Mouse (Mus musculus) kidney, adult 2 months (tissue): ENCODE measurements at regions not wholly inside any gene's neighbourhood (a gene's known extent, or its start where the extent isn't known, plus 50 kb on each side); places are given as distances from the start of the nearest gene placed in this dataset.

Source experiments
- DNase-seq: peaks from one replicate; pipeline ENCODE4 v3.0.0; 2021
- H3K27ac ChIP-seq: fragments of 200-500 bp; 2 replicates; pipeline ENCODE4 v1.5.1; 2012; ENCODE audit warnings: low read depth, low read length, control low read depth, inconsistent platforms; ENCODE audit not compliant: insufficient read depth
- H3K27me3 ChIP-seq: fragments of 200-500 bp; replicated peaks from 2 replicates; pipeline ENCODE4 v1.6.1; 2012; ENCODE audit warnings: mild to moderate bottlenecking, moderate library complexity, low read length, inconsistent platforms; ENCODE audit not compliant: control insufficient read depth, insufficient read depth
- H3K36me3 ChIP-seq: fragments of 200-500 bp; 2 replicates; pipeline ENCODE4 v1.6.1; 2012; ENCODE audit warnings: mild to moderate bottlenecking, moderate library complexity, low read length, inconsistent platforms; ENCODE audit not compliant: control insufficient read depth, insufficient read depth
- H3K4me1 ChIP-seq: fragments of 200-500 bp; 2 replicates; pipeline ENCODE4 v1.6.1; 2011; ENCODE audit warnings: low read length; ENCODE audit not compliant: control insufficient read depth, insufficient read depth
- H3K4me3 ChIP-seq: fragments of 200-500 bp; 2 replicates; pipeline ENCODE4 v1.5.1; 2011; ENCODE audit warnings: mild to moderate bottlenecking, low read depth, low read length, control low read depth; ENCODE audit not compliant: insufficient read depth
- CTCF ChIP-seq: fragments of 200-500 bp; conservative IDR thresholded peaks from 2 replicates; pipeline ENCODE4 v1.5.1; 2011; ENCODE audit warnings: low read depth, mild to moderate bottlenecking, control low read depth, low read length, moderate library complexity, mixed read lengths; ENCODE audit not compliant: insufficient read depth, insufficient read length
- POLR2A ChIP-seq: fragments of 200-500 bp; IDR thresholded peaks from one replicate; pipeline ENCODE4 v1.6.1; 2011; ENCODE audit warnings: low read depth, low read length, control low read depth
- WGBS: fragments of 180-500 bp; shearing (Covaris S2); methylation state at CpG from one replicate; pipeline ENCODE4 v1.1.7; 2018; 5-methylcytosine and 5-hydroxymethylcytosine counted together

DNA sequence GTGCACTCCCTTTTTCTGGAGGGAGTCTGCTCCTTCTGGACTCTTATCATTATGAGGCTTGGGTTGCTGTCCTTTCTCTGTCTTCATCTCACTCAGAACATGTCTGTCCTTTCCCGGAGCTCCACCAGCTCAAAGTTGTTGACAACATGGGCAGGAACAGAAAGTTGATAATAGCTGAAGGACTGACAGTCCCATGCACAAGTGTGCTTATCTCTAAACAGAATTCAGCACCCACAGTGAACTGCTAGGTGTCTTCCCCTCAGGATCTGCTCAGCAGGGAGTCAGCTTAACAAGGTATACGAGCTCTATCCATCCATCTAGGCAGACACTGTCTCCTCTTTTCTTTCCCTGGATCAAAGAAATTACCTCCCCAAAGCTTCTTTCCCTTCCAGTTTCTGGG is 89.2 kb upstream of the Rab11fip2 start:
- no peaks in the 10 kb centered on the region for H3K27me3 ChIP-seq
- no peak for DNase-seq
- no peak overlapping the region for H3K27ac ChIP-seq
- H3K36me3 ChIP-seq: no peaks in the 10 kb centered on the region
- WGBS: 89% methylated on average over 2 of the region's 2 CpGs
- no peaks in the 10 kb centered on the region for H3K4me1 ChIP-seq
- H3K4me3 ChIP-seq: no peak overlapping the region
- TF ChIP-seq CTCF (no peak), POLR2A (no peak)

DNA sequence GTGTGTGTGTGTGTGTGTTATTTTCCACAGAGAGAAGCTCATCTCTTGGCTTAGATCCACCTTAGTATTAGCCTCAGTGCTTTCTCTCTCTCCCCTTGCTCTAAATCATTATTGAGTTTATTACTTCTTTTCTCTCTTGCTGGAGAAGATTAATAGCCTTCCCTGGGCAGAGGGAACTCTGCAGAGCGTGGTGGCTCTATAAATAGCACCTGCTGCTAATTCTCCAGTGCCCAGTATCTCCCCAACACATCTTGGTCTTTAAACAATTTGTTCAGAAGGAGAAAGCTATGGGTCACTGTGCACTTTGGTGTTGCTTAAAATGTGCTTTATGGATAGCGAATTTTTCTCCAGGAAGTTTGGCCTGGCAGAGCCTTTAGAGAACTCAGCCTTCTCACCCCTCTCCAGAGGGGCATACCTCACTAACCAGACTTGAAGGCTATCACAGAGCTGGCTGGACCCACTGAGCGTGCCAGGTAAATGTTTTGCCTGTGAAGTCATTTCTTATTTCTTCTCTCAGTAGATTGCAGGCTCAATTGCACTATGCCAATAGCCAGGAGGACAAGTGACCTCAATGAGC is 86.8 kb upstream of the Rab11fip2 start:
- no peaks in the 10 kb centered on the region for H3K36me3 ChIP-seq
- no peak for TF ChIP-seq POLR2A
- no peak for TF ChIP-seq CTCF
- peak; percentile 7 for DNase-seq
- H3K4me3 ChIP-seq: no peak overlapping the region
- H3K4me1 ChIP-seq: no peaks in the 10 kb centered on the region
- no peaks in the 10 kb centered on the region for H3K27me3 ChIP-seq
- 27% methylated on average over 3 of the region's 3 CpGs for WGBS
- H3K27ac ChIP-seq: no peak overlapping the region

DNA sequence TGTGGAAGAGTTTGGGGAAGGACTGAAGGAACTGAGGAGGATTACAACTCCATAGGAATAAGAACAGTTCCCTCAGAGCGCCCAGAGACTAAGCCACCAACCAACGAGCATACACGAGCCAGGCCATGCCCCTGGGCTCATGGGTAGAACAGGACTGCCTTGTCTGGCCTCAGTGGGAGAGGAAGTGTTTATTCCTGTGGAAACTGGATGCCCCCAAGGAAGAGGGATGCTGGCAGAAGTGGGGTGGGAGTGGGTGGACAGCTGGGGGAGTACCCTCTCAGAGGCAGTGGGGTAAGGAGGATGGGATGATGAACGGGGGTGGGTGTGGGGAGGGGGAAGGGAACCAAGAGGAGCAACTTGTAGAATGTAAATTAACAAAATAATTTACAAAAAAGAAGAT is 86.3 kb upstream of the Rab11fip2 start:
- no peak overlapping the region for H3K27ac ChIP-seq

DNA sequence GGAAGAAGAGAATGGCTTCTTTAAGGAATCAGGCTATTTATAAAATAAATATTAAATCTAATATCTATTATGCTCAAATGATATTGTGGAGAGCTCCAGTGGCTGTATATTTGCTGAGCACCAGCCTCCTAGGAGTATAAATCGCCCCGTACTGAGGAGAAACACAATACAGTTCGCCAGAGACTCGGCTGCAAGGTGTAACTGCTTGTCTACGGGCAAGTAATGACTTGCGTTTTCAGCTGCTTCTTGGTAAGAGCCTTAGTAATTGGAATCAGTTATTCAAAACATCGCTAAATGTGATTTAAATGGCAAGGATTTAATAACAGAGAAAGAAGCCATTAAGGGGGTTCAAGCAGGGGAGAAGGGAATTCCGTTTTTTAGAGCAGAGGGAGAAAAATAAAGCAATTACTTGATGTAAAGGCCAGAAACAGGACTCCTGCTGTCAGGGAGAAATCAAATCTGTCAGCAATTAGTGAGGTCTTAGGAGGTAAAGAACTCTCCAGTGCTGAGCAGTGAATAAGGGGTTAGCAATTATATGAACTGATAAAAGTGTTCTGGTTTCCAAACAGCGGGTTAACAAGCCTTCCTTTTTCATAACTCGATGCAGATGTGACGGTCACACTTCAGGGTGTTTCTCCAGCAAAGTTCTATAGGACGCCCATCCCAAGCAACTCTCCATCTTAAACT is 72.3 kb upstream of the Rab11fip2 start:
- WGBS: 54% methylated on average over 12 of the region's 12 CpGs
- Histone ChIP-seq H3K27me3 (no peaks in the 10 kb centered on the region; the same call in 1 of the 2 replicates), H3K4me3 (no peak overlapping the region), H3K36me3 (no peaks in the 10 kb centered on the region), H3K4me1 (no peaks in the 10 kb centered on the region), H3K27ac (no peak overlapping the region)
- TF ChIP-seq CTCF (no peak), POLR2A (no peak)
- DNase-seq: no peak

More for the DNA sequence above, 86.3 kb upstream of the Rab11fip2 start:
- H3K36me3 ChIP-seq: no peaks in the 10 kb centered on the region
- DNase-seq: no peak
- no peak for TF ChIP-seq POLR2A
- TF ChIP-seq CTCF: no peak
- 44% methylated on average over 4 of the region's 4 CpGs for WGBS
- H3K4me1 ChIP-seq: no peaks in the 10 kb centered on the region
- H3K4me3 ChIP-seq: no peak overlapping the region
- H3K27me3 ChIP-seq: no peaks in the 10 kb centered on the region

DNA sequence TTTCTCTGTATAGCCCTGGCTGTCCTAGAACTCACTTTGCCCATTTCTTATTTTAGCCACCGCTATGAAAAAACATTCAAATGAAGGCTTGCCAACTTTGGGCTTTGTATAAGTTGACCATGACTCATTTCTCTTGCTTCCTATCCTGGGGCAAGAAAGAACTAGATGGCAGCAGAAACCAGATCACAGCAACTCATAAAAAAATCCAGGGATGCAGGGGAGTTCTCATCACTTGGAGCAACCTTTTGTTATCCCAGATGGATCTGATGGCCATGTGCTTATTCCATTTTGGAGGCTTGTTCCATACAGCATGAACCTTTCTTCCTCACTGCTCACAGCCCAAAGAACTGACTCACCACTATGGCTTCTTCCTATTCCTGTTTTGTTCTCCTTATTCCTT is 52.1 kb upstream of the Rab11fip2 start:
- Histone ChIP-seq H3K27me3 (no peaks in the 10 kb centered on the region), H3K27ac (no peak overlapping the region), H3K4me1 (no peaks in the 10 kb centered on the region), H3K4me3 (no peak overlapping the region), H3K36me3 (no peaks in the 10 kb centered on the region)
- TF ChIP-seq CTCF (no peak), POLR2A (no peak)
- WGBS: 91% methylated on average over 1 of the region's 1 CpGs
- DNase-seq: no peak
